Mouse (Mus musculus): ENCODE results near the gene Stox1. TPM values are rescaled to one million over a fixed set of nuclear protein-coding genes. Genes with fewer than 3 reads are reported as not detected.

Stox1 gene
- polyA plus RNA-seq, 2 experiments = 0.63 to 0.65 TPM

DNA sequence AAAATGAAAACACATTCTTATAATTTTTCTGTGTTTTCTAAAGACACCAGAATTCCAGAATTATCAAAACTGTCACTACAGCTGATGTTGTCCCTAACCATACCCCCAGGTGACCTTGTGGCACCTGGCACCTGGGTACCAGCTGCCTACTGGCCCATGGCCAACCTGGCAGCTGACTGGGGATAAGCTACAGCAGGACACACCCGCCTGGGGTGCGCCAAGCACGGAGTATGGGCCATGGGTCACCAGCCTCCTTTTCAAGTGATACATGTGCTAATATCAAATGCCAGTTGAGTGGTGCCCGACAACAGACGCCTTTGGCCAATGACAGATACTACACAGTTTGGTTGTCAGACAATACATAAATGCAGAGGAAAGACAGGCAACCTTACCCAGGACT is 48.6 kb downstream of the Stox1 start:
- H3K36me3 ChIP-seq (ENCODE audit: control insufficient read depth, insufficient read depth, low read length) = no peaks in the 10 kb centered on the region
- no peaks in the 10 kb centered on the region for H3K4me1 ChIP-seq (ENCODE audit: control insufficient read depth, insufficient read depth, low read length)
- H3K27me3 ChIP-seq (ENCODE audit: control insufficient read depth, insufficient read depth, low read length) = no peaks in the 10 kb centered on the region
- no peak for DNase-seq (ENCODE audit: low spot score)
- no peak overlapping the region for H3K4me3 ChIP-seq (replicated peaks; ENCODE audit: low read length)
- H3K27ac ChIP-seq (replicated peaks; ENCODE audit: low read depth, low read length) = no peak overlapping the region
- H3K4me2 ChIP-seq (replicated peaks; ENCODE audit: low read depth, low read length, severe bottlenecking) = no peak overlapping the region
- no peak overlapping the region for H3K9ac ChIP-seq (ENCODE audit: low read depth, low read length, severe bottlenecking)
- WGBS = 83% methylated on average over 5 of the region's 5 CpGs
- no peak for TF ChIP-seq POLR2A (IDR thresholded peaks at IDR 0.05; ENCODE audit: borderline replicate concordance, extremely low read depth, insufficient read depth, insufficient read length)
- ATAC-seq (ENCODE audit: low FRiP score, low read depth) = no peak
- H3K9me3 ChIP-seq (ENCODE audit: control insufficient read depth, low read length) = peaks cover 5% of the 10 kb centered on the region; the same call in 1 of the 2 replicates

GRCm38 (mm10) chr10:62676196-62676595 is 49.7 kb downstream of the Stox1 start:
- Histone ChIP-seq H3K36me3 (ENCODE audit: control insufficient read depth, insufficient read depth, low read length) (no peaks in the 10 kb centered on the region), H3K9me3 (ENCODE audit: control insufficient read depth, low read length) (peaks cover 5% of the 10 kb centered on the region; the same call in 1 of the 2 replicates), H3K4me3 (replicated peaks; ENCODE audit: low read length) (no peak overlapping the region), H3K9ac (ENCODE audit: low read depth, low read length, severe bottlenecking) (no peak overlapping the region), H3K27ac (replicated peaks; ENCODE audit: low read depth, low read length) (no peak overlapping the region), H3K4me2 (replicated peaks; ENCODE audit: low read depth, low read length, severe bottlenecking) (no peak overlapping the region), H3K27me3 (ENCODE audit: control insufficient read depth, insufficient read depth, low read length) (no peaks in the 10 kb centered on the region), H3K4me1 (ENCODE audit: control insufficient read depth, insufficient read depth, low read length) (no peaks in the 10 kb centered on the region)
- DNase-seq (ENCODE audit: low spot score) = no peak
- no peak for ATAC-seq (ENCODE audit: low FRiP score, low read depth)
- TF ChIP-seq POLR2A (IDR thresholded peaks at IDR 0.05; ENCODE audit: borderline replicate concordance, extremely low read depth, insufficient read depth, insufficient read length) = no peak
- WGBS = 92% methylated on average over 6 of the region's 6 CpGs

DNA sequence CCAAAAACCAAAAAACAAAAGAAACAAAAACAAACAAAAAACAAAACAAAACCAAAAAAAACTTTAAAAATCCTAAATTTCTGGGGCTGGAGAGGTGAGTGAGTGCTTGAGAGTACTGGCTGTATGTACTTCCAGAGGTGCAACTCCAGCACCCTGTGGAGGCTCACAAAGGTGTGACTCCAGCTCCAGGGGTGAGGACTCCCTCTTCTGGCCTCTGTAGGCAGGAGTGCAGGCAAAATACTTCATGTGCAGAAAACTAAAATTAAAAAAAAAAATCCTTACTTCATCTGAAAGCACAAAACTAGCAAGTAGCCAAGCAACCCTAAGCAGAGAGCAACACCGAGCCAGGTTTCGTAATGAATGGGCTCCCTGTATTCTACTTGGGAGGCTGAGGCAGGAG is 53.6 kb downstream of the Stox1 start:
- no peak for DNase-seq (ENCODE audit: low spot score)
- Histone ChIP-seq H3K27me3 (ENCODE audit: control insufficient read depth, insufficient read depth, low read length) (no peaks in the 10 kb centered on the region), H3K27ac (replicated peaks; ENCODE audit: low read depth, low read length) (no peak overlapping the region), H3K4me1 (ENCODE audit: control insufficient read depth, insufficient read depth, low read length) (no peaks in the 10 kb centered on the region), H3K4me3 (replicated peaks; ENCODE audit: low read length) (no peak overlapping the region), H3K9ac (ENCODE audit: low read depth, low read length, severe bottlenecking) (no peak overlapping the region), H3K9me3 (ENCODE audit: control insufficient read depth, low read length) (no peaks in the 10 kb centered on the region), H3K36me3 (ENCODE audit: control insufficient read depth, insufficient read depth, low read length) (no peaks in the 10 kb centered on the region), H3K4me2 (replicated peaks; ENCODE audit: low read depth, low read length, severe bottlenecking) (no peak overlapping the region)
- no peak for ATAC-seq (ENCODE audit: low FRiP score, low read depth)
- 91% methylated on average over 2 of the region's 2 CpGs for WGBS
- TF ChIP-seq POLR2A (IDR thresholded peaks at IDR 0.05; ENCODE audit: borderline replicate concordance, extremely low read depth, insufficient read depth, insufficient read length) = no peak

- Histone ChIP-seq H3K9ac (ENCODE audit: low read depth, low read length, severe bottlenecking) (no peak overlapping the region), H3K4me3 (replicated peaks; ENCODE audit: low read length) (no peak overlapping the region), H3K4me1 (ENCODE audit: control insufficient read depth, insufficient read depth, low read length) (no peaks in the 10 kb centered on the region), H3K4me2 (replicated peaks; ENCODE audit: low read depth, low read length, severe bottlenecking) (no peak overlapping the region), H3K27me3 (ENCODE audit: control insufficient read depth, insufficient read depth, low read length) (no peaks in the 10 kb centered on the region), H3K9me3 (ENCODE audit: control insufficient read depth, low read length) (no peaks in the 10 kb centered on the region), H3K27ac (replicated peaks; ENCODE audit: low read depth, low read length) (no peak overlapping the region), H3K36me3 (ENCODE audit: control insufficient read depth, insufficient read depth, low read length) (no peaks in the 10 kb centered on the region)
- no peak for TF ChIP-seq POLR2A (IDR thresholded peaks at IDR 0.05; ENCODE audit: borderline replicate concordance, extremely low read depth, insufficient read depth, insufficient read length)
- DNase-seq (ENCODE audit: low spot score) = no peak
- no peak for ATAC-seq (ENCODE audit: low FRiP score, low read depth)
- WGBS = 76% methylated on average over 14 of the region's 14 CpGs
Measured at GRCm38 (mm10) chr10:62669245-62669644, 56.7 kb downstream of the Stox1 start.

DNA sequence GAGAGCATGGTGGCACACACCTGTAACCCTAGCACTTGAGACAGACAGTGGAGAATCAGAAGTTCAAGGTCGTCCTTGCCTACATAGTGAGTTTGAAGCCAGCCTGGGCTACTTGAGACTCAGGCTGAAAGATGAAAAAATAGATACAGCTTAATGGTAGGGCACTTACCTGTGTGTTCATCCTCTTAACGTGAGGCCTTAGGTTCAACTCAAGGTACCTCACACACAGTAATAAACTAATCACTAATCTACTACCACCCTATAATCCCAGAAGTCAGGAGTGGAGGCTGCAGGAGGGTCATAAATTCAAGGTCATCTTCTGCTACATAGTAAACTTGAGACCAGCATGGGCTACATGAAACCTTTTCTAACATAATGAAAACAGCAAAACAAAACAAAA is 57.5 kb downstream of the Stox1 start:
- no peaks in the 10 kb centered on the region for H3K36me3 ChIP-seq (ENCODE audit: control insufficient read depth, insufficient read depth, low read length)
- TF ChIP-seq POLR2A (IDR thresholded peaks at IDR 0.05; ENCODE audit: borderline replicate concordance, extremely low read depth, insufficient read depth, insufficient read length) = no peak
- no peak overlapping the region for H3K4me3 ChIP-seq (replicated peaks; ENCODE audit: low read length)
- no peak overlapping the region for H3K4me2 ChIP-seq (replicated peaks; ENCODE audit: low read depth, low read length, severe bottlenecking)
- no peak overlapping the region for H3K27ac ChIP-seq (replicated peaks; ENCODE audit: low read depth, low read length)
- H3K27me3 ChIP-seq (ENCODE audit: control insufficient read depth, insufficient read depth, low read length) = no peaks in the 10 kb centered on the region
- no peak for ATAC-seq (ENCODE audit: low FRiP score, low read depth)
- WGBS = 74% methylated on average over 2 of the region's 2 CpGs
- H3K9me3 ChIP-seq (ENCODE audit: control insufficient read depth, low read length) = no peaks in the 10 kb centered on the region
- H3K4me1 ChIP-seq (ENCODE audit: control insufficient read depth, insufficient read depth, low read length) = no peaks in the 10 kb centered on the region
- no peak for DNase-seq (ENCODE audit: low spot score)
- no peak overlapping the region for H3K9ac ChIP-seq (ENCODE audit: low read depth, low read length, severe bottlenecking)

GRCm38 (mm10) chr10:62668043-62668442 is 57.9 kb downstream of the Stox1 start:
- H3K27me3 ChIP-seq (ENCODE audit: control insufficient read depth, insufficient read depth, low read length) = no peaks in the 10 kb centered on the region
- no peak for TF ChIP-seq POLR2A (IDR thresholded peaks at IDR 0.05; ENCODE audit: borderline replicate concordance, extremely low read depth, insufficient read depth, insufficient read length)
- no peak overlapping the region for H3K4me2 ChIP-seq (replicated peaks; ENCODE audit: low read depth, low read length, severe bottlenecking)
- H3K9ac ChIP-seq (ENCODE audit: low read depth, low read length, severe bottlenecking) = no peak overlapping the region
- no peak for DNase-seq (ENCODE audit: low spot score)
- H3K9me3 ChIP-seq (ENCODE audit: control insufficient read depth, low read length) = no peaks in the 10 kb centered on the region
- no peak for ATAC-seq (ENCODE audit: low FRiP score, low read depth)
- H3K4me1 ChIP-seq (ENCODE audit: control insufficient read depth, insufficient read depth, low read length) = no peaks in the 10 kb centered on the region
- H3K36me3 ChIP-seq (ENCODE audit: control insufficient read depth, insufficient read depth, low read length) = no peaks in the 10 kb centered on the region
- WGBS = 82% methylated on average over 5 of the region's 5 CpGs
- no peak overlapping the region for H3K4me3 ChIP-seq (replicated peaks; ENCODE audit: low read length)
- no peak overlapping the region for H3K27ac ChIP-seq (replicated peaks; ENCODE audit: low read depth, low read length)
